Mouse (Mus musculus): ENCODE measurements around the gene Fras1. TPM values are rescaled to one million over a fixed set of nuclear protein-coding genes. Genes with fewer than 3 reads are reported as not detected.

The Fras1 gene
- total and polyA plus RNA-seq, 3 experiments = not detected

GRCm38 (mm10) chr5:96603974-96604769 is 230.4 kb downstream of the Fras1 start:
- Histone ChIP-seq H3K36me3 (ENCODE audit: control insufficient read depth in 1 of 2, insufficient read depth in 2 of 2, low read length in 2 of 2) (no peaks in the 10 kb centered on the region), H3K27ac (ENCODE audit: control insufficient read depth, low read depth, low read length) (no peak overlapping the region), H3K79me2 (ENCODE audit: control insufficient read depth, insufficient read depth, low read length, poor library complexity) (no peaks in the 10 kb centered on the region), H3K4me1 (ENCODE audit: control insufficient read depth in 1 of 2, insufficient read depth in 2 of 2, low read length in 2 of 2) (no peaks in the 10 kb centered on the region), H3K4me3 (ENCODE audit: control insufficient read depth in 1 of 2, insufficient read depth in 1 of 2, low read depth in 2 of 2, low read length in 2 of 2) (no peak overlapping the region), H3K9ac (ENCODE audit: control insufficient read depth, low read depth, low read length, poor library complexity, severe bottlenecking) (no peak overlapping the region), H3K27me3 (ENCODE audit: control insufficient read depth in 1 of 2, insufficient read depth in 2 of 2, low read length in 2 of 2) (no peaks in the 10 kb centered on the region), H3K9me3 (replicated peaks; ENCODE audit: insufficient read depth, low read length) (no peaks in the 10 kb centered on the region)
- no peak for TF ChIP-seq GATA1 (IDR thresholded peaks at IDR 0.05; ENCODE audit: low read depth, low read length)
- no peak for TF ChIP-seq TCF12 (IDR thresholded peaks at IDR 0.05; ENCODE audit: low read depth, low read length)
- TF ChIP-seq MYB (IDR thresholded peaks at IDR 0.05; ENCODE audit: low read depth, low read length) = no peak
- no peak for TF ChIP-seq MXI1 (IDR thresholded peaks at IDR 0.05; ENCODE audit: low read depth, low read length)
- no peak for TF ChIP-seq TBP (IDR thresholded peaks at IDR 0.05; ENCODE audit: low read depth, low read length)
- TF ChIP-seq ELF1 (IDR thresholded peaks at IDR 0.05; ENCODE audit: low read depth, low read length) = no peak
- TF ChIP-seq UBTF (IDR thresholded peaks at IDR 0.05; ENCODE audit: borderline replicate concordance, insufficient read depth, low read depth, low read length) = no peak
- no peak for TF ChIP-seq NRF1 (IDR thresholded peaks at IDR 0.05; ENCODE audit: insufficient read depth, low read depth, low read length, poor library complexity, severe bottlenecking)
- no peak for TF ChIP-seq USF1 (IDR thresholded peaks at IDR 0.05; ENCODE audit: low read depth, low read length)
- no peak for TF ChIP-seq RCOR1 (IDR thresholded peaks at IDR 0.05; ENCODE audit: low read depth, low read length)
- no peak for TF ChIP-seq NELFE (IDR thresholded peaks at IDR 0.05; ENCODE audit: low read depth, low read length)
- TF ChIP-seq POLR2A (IDR thresholded peaks at IDR 0.05; ENCODE audit: control insufficient read depth in 1 of 2, insufficient read depth in 1 of 2, low read depth in 1 of 2, low read length in 2 of 2, poor library complexity in 1 of 2) = no peak
- no peak for TF ChIP-seq POLR2AphosphoS2 (IDR thresholded peaks at IDR 0.05; ENCODE audit: low read length)
- no peak for TF ChIP-seq USF2 (IDR thresholded peaks at IDR 0.05; ENCODE audit: borderline replicate concordance in 1 of 2, insufficient read depth in 1 of 2, low read depth in 1 of 2, low read length in 2 of 2)
- no peak for TF ChIP-seq MAX (IDR thresholded peaks at IDR 0.05; ENCODE audit: low read length)
- TF ChIP-seq ZMIZ1 (IDR thresholded peaks at IDR 0.05; ENCODE audit: low read depth, low read length) = no peak
- no peak for TF ChIP-seq ZC3H11A (IDR thresholded peaks at IDR 0.05; ENCODE audit: low read depth, low read length)
- no peak for TF ChIP-seq GABPA (IDR thresholded peaks at IDR 0.05; ENCODE audit: low read depth, low read length)
- no peak for TF ChIP-seq CTCF (IDR thresholded peaks at IDR 0.05 in 2 of 3, conservative IDR thresholded peaks at IDR 0.05 in 1 of 3; ENCODE audit: control insufficient read depth in 1 of 3, insufficient read depth in 1 of 3, low read depth in 2 of 3, low read length in 3 of 3, poor library complexity in 1 of 3, severe bottlenecking in 1 of 3)
- no peak for DNase-seq (ENCODE audit: low read depth, low spot score)

- H3K27me3 ChIP-seq (ENCODE audit: control insufficient read depth in 1 of 2, insufficient read depth in 2 of 2, low read length in 2 of 2) = no peaks in the 10 kb centered on the region
- H3K9me3 ChIP-seq (replicated peaks; ENCODE audit: insufficient read depth, low read length) = no peaks in the 10 kb centered on the region
- TF ChIP-seq RCOR1 (IDR thresholded peaks at IDR 0.05; ENCODE audit: low read depth, low read length) (no peak), EP300 (IDR thresholded peaks at IDR 0.05; ENCODE audit: low read depth in 1 of 2, low read length in 2 of 2) (no peak)
- no peaks in the 10 kb centered on the region for H3K36me3 ChIP-seq (ENCODE audit: control insufficient read depth in 1 of 2, insufficient read depth in 2 of 2, low read length in 2 of 2)
- no peak overlapping the region for H3K9ac ChIP-seq (ENCODE audit: control insufficient read depth, low read depth, low read length, poor library complexity, severe bottlenecking)
- no peaks in the 10 kb centered on the region for H3K4me1 ChIP-seq (ENCODE audit: control insufficient read depth in 1 of 2, insufficient read depth in 2 of 2, low read length in 2 of 2)
- no peak for DNase-seq (ENCODE audit: low read depth, low spot score)
- no peak overlapping the region for H3K4me3 ChIP-seq (ENCODE audit: control insufficient read depth in 1 of 2, insufficient read depth in 1 of 2, low read depth in 2 of 2, low read length in 2 of 2)
- no peak overlapping the region for H3K27ac ChIP-seq (ENCODE audit: control insufficient read depth, low read depth, low read length)
- no peaks in the 10 kb centered on the region for H3K79me2 ChIP-seq (ENCODE audit: control insufficient read depth, insufficient read depth, low read length, poor library complexity)
Measured at GRCm38 (mm10) chr5:96608036-96608435, 234.3 kb downstream of the Fras1 start.

Data from MEL (cell line).